Mouse (Mus musculus) erythroblast, adult 5-6 weeks (primary cell): Measurements from ENCODE around the gene Rnf10. TPM values are rescaled to one million over a fixed set of nuclear protein-coding genes. Genes with fewer than 3 reads are reported as not detected.

Experiments
- ATAC-seq: replicated peaks from 2 replicates; pipeline ENCODE4 v1.8.0; 2016; ENCODE audit warnings: moderate number of reproducible peaks, mild to moderate bottlenecking, moderate TSS enrichment, inconsistent platforms; ENCODE audit not compliant: poor library complexity, low FRiP score, severe bottlenecking
- total RNA-seq, 2 experiments: library from RNA; stranded (forward) in 1 of 2; stranded (reverse) in 1 of 2; fragments of 150-400 nt in 1 of 2; fragments of 200-764, 138-1000 nt in 1 of 2; gene quantifications; 2 replicates each; pipeline versions ENCODE4 v1.2.3 to v1.2.4; 2015 to 2017; ENCODE audit warnings: low replicate concordance in 2 of 2

Gene Rnf10
- total RNA-seq, 2 experiments from 2014 or later: 505 to 1,329 TPM

DNA sequence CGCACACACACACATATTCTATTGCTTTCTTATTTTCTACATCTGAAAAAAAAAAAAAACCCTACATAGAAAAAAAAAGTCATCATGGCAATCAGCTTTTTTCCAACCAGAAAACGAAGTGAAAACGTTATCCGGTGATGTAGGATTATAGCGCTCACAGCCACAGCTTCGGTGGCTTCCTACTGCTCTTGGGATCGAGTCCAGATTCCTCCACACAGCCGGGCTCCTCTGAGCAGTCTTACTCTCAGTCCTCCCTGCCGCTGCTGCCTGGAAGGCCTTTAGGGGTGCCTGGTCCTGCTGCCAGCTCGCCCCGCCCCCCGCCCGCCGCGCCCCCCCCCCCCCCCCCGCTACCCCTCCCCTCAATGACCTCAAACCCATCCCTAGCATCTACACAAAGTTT is 64.8 kb downstream of the Rnf10 start:
- no peak for ATAC-seq

DNA sequence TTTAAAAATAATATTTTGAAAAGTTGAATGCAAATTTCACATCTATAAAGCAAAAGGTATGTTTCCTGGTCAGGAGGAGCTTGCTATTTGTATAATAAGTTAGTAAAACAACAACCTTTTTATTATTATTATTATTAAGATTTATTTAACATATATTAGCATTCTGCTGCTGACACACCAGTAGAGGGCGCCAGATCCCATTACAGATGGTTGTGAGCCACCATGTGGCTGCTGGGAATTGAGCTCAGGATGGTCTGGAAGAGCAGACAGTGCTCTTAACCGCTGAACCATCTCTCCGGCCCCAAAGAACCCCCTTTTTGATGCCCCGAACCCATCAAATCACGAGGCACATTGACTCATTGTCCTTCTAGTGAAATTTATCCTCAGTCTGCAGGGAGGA is 65.5 kb downstream of the Rnf10 start:
- no peak for ATAC-seq

GRCm38 (mm10) chr5:115204562-115205311 is 68.0 kb downstream of the Rnf10 start:
- no peak for ATAC-seq

DNA sequence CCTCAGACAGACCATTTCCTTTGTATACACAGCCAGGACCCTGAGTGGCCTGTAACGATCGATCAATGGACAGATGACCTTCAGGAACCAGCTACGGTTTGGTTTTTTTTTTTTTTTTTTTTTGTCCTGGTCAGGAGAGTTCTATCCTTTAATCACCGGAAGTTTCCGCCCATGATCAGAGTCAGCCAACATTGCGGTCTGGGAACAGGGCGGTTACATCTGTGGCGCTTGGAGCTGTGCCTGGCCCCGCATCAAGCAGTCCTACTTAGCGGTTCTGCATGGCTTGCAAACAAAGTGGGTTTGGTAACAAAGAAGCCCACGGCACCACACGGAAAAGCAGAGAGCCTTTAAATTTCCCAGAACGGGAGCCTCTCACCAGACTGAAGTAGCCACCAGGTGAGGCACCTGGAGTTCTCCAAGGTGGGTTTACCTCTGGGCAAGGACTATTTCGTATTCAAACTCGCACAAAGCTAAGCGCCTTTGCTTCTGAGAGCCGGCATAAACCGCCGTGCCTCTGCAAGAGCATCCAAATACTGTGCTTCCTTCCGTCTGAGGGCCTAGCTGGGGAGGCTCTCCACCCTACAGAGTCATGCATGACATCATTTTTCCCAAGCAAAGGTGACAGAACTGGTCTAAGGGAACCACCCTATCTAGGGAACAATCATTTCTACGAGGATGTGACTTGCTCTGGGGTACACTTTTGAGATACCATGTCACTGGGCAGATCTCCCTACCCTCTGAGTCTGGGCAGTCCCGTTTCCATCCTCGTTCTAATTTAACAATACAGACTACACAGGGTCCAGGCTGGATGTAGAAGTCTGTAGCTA is 68.8 kb downstream of the Rnf10 start:
- ATAC-seq: no peak

- ATAC-seq: no peak
These were observed 78.0 kb downstream of the Rnf10 start for GRCm38 (mm10) chr5:115194626-115195221.

GRCm38 (mm10) chr5:115193669-115194625 is 78.8 kb downstream of the Rnf10 start, which contains the start of gene Cabp1:
Gene Cabp1 (minus strand): TSS chr5:115194381.
- no peak for ATAC-seq

GRCm38 (mm10) chr5:115193226-115193625 is 79.5 kb downstream of the Rnf10 start:
- ATAC-seq: no peak

DNA sequence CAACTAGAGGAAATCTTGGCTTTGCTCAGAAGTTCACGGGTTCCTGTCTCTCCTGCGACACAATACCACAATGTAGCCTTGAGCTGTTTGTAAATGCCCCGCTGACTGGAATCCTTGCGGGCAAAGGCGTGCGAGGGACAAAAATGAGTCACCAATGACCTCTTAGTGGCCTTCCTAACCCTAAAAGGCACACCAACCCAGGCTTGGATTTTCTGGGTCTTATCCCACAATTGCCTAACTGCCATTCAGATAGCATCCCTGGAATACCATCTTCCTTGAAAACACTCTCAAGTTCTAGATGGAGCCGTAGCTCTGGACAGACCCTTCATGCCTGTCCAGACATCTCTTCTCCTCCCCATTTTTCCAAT is 79.9 kb downstream of the Rnf10 start:
- ATAC-seq: no peak

DNA sequence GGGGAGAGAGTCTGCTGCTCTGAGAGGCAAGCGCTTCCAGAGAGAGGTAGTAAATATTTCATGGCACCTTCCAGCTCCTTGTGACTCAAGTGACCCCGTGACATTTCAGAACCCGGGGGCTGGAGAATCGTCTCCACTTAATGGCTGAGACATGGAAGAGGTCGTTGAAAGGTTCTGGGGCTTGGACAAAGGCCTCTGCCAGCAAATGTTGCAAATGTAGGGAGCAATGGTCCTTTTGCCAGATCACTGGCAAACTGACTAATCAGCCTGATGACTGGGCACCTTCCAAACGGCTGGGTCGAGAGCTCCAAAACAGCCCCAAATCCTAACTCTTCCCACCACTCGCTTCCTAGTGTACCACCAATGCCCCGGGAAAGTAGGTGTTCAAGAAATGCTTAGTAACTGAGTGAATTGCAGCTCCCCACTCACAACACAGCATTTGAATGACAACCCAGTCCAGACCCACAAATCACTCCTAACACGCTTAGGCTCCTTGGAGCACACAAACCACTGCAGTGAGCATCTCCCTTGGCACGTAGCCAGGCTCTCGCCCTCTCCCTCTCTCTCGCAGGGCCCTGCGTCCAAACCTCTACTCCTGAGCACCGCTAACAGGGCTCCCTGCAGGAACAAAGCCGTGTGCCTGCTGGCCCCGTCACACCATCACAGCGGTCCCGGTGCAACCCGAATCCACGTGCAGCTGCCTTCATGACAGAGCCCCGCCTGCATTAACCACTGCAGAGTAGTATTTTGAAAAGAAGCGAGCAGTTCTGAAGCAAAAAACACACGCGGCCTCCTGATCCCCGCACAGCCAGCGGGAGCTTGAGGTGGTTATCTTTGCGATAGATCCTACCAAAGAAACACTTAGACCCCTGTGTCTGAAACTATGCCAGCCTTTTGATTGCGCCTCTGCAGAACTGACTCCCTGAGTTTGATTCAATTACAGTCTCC is 80.5 kb downstream of the Rnf10 start:
- ATAC-seq: no peak

Other genes with a start within 250 kb of the Rnf10 start
- gene Gm10401, start 174.6 kb downstream of the Rnf10 start, total RNA-seq (2015; ENCODE audit: low replicate concordance): not detected in 2 replicates
- 1.1 TPM in 1 of 2 replicates, not detected in the other for gene Gm10401, start 174.6 kb downstream of the Rnf10 start, total RNA-seq (2017; ENCODE audit: low replicate concordance)
- 2.3 and 8.8 TPM in 2 replicates for gene Acads, start 153.6 kb downstream of the Rnf10 start, total RNA-seq (2015; ENCODE audit: low replicate concordance)
- gene Acads, start 153.6 kb downstream of the Rnf10 start, total RNA-seq (2017; ENCODE audit: low replicate concordance): 2.3 and 5.7 TPM in 2 replicates
- 0.63 and 2.3 TPM in 2 replicates for gene Unc119b, start 137.9 kb downstream of the Rnf10 start, total RNA-seq (2015; ENCODE audit: low replicate concordance)
- gene Unc119b, start 137.9 kb downstream of the Rnf10 start, total RNA-seq (2017; ENCODE audit: low replicate concordance): 0.60 and 3.5 TPM in 2 replicates
- gene Mlec, start 114.7 kb downstream of the Rnf10 start, total RNA-seq (2015; ENCODE audit: low replicate concordance): 43.5 and 51.9 TPM in 2 replicates
- 34.8 and 42.3 TPM in 2 replicates for gene Mlec, start 114.7 kb downstream of the Rnf10 start, total RNA-seq (2017; ENCODE audit: low replicate concordance)
- gene Cabp1, start 78.5 kb downstream of the Rnf10 start, total RNA-seq (2015; ENCODE audit: low replicate concordance): 0.19 TPM in 1 of 2 replicates, not detected in the other
- gene Cabp1, start 78.5 kb downstream of the Rnf10 start, total RNA-seq (2017; ENCODE audit: low replicate concordance): not detected in 2 replicates
- 20.1 and 41.5 TPM in 2 replicates for gene Pop5, start 37.1 kb downstream of the Rnf10 start, total RNA-seq (2015; ENCODE audit: low replicate concordance)
- 5.9 and 26.6 TPM in 2 replicates for gene Pop5, start 37.1 kb downstream of the Rnf10 start, total RNA-seq (2017; ENCODE audit: low replicate concordance)
- gene Coq5, start 6.8 kb upstream of the Rnf10 start, total RNA-seq (2015; ENCODE audit: low replicate concordance): 1.7 and 2.5 TPM in 2 replicates
- gene Coq5, start 6.8 kb upstream of the Rnf10 start, total RNA-seq (2017; ENCODE audit: low replicate concordance): 8.3 and 12.3 TPM in 2 replicates
- gene Dynll1, start 28.1 kb upstream of the Rnf10 start, total RNA-seq (2015; ENCODE audit: low replicate concordance): 181 and 187 TPM in 2 replicates
- gene Dynll1, start 28.1 kb upstream of the Rnf10 start, total RNA-seq (2017; ENCODE audit: low replicate concordance): 61.4 and 103 TPM in 2 replicates
- 25.5 and 41.1 TPM in 2 replicates for gene Srsf9, start 54.3 kb upstream of the Rnf10 start, total RNA-seq (2015; ENCODE audit: low replicate concordance)
- 29.1 and 32.1 TPM in 2 replicates for gene Srsf9, start 54.3 kb upstream of the Rnf10 start, total RNA-seq (2017; ENCODE audit: low replicate concordance)
- 15.0 and 18.4 TPM in 2 replicates for gene Gatc, start 68.3 kb upstream of the Rnf10 start, total RNA-seq (2015; ENCODE audit: low replicate concordance)
- 1.8 and 4.1 TPM in 2 replicates for gene Gatc, start 68.3 kb upstream of the Rnf10 start, total RNA-seq (2017; ENCODE audit: low replicate concordance)
- 9.6 and 9.8 TPM in 2 replicates for gene Triap1, start 68.3 kb upstream of the Rnf10 start, total RNA-seq (2015; ENCODE audit: low replicate concordance)
- gene Triap1, start 68.3 kb upstream of the Rnf10 start, total RNA-seq (2017; ENCODE audit: low replicate concordance): 2.8 and 7.7 TPM in 2 replicates
- gene Cox6a1, start 76.1 kb upstream of the Rnf10 start, total RNA-seq (2015; ENCODE audit: low replicate concordance): 164 and 167 TPM in 2 replicates
- 24.7 and 54.8 TPM in 2 replicates for gene Cox6a1, start 76.1 kb upstream of the Rnf10 start, total RNA-seq (2017; ENCODE audit: low replicate concordance)
- not detected in 2 replicates for gene Msi1, start 156.7 kb upstream of the Rnf10 start, total RNA-seq (2015; ENCODE audit: low replicate concordance)
- not detected in 2 replicates for gene Msi1, start 156.7 kb upstream of the Rnf10 start, total RNA-seq (2017; ENCODE audit: low replicate concordance)
- gene Pla2g1b, start 193.4 kb upstream of the Rnf10 start, total RNA-seq (2015; ENCODE audit: low replicate concordance): not detected in 2 replicates
- gene Pla2g1b, start 193.4 kb upstream of the Rnf10 start, total RNA-seq (2017; ENCODE audit: low replicate concordance): not detected in 2 replicates
- 3.1 and 5.9 TPM in 2 replicates for gene Sirt4, start 211.8 kb upstream of the Rnf10 start, total RNA-seq (2015; ENCODE audit: low replicate concordance)
- gene Sirt4, start 211.8 kb upstream of the Rnf10 start, total RNA-seq (2017; ENCODE audit: low replicate concordance): 0.60 and 2.0 TPM in 2 replicates
- gene Pxn, start 233.8 kb upstream of the Rnf10 start, total RNA-seq (2015; ENCODE audit: low replicate concordance): 18.8 and 38.5 TPM in 2 replicates
- 14.8 and 57.5 TPM in 2 replicates for gene Pxn, start 233.8 kb upstream of the Rnf10 start, total RNA-seq (2017; ENCODE audit: low replicate concordance)